Mouse (Mus musculus) heart, embryonic 10.5 days (tissue): ENCODE measurements around the gene Hecw2. TPM values are rescaled to one million over a fixed set of nuclear protein-coding genes. Genes with fewer than 3 reads are reported as not detected.

ENCODE experiments used
- DNase-seq: peaks from one replicate; pipeline ENCODE4 v3.0.0-alpha.2; 2017; ENCODE audit warnings: low spot score
- H3K27ac ChIP-seq: fragments of 300-500 bp; sonication (generic); 2 replicates; pipeline ENCODE4 v1.5.1; 2016; ENCODE audit warnings: mild to moderate bottlenecking
- H3K27me3 ChIP-seq: fragments of 300-500 bp; sonication (generic); 2 replicates; pipeline ENCODE4 v1.6.1; 2016; ENCODE audit warnings: mild to moderate bottlenecking; ENCODE audit not compliant: poor library complexity, insufficient read depth, severe bottlenecking
- H3K36me3 ChIP-seq: fragments of 300-500 bp; sonication (generic); 2 replicates; pipeline ENCODE4 v1.6.1; 2016; ENCODE audit warnings: mild to moderate bottlenecking, moderate library complexity
- H3K4me1 ChIP-seq: fragments of 300-500 bp; sonication (generic); 2 replicates; pipeline ENCODE4 v1.6.1; 2016; ENCODE audit warnings: mild to moderate bottlenecking
- H3K4me3 ChIP-seq: fragments of 300-500 bp; sonication (generic); 2 replicates; pipeline ENCODE4 v1.5.1; 2016; ENCODE audit warnings: mild to moderate bottlenecking, moderate library complexity
- H3K9me3 ChIP-seq: fragments of 300-500 bp; sonication (generic); 2 replicates; pipeline ENCODE4 v1.6.1; 2016; ENCODE audit warnings: mild to moderate bottlenecking, moderate library complexity
- WGBS: fragments of 180-500 bp; shearing (Covaris S2); methylation state at CpG from one replicate; pipeline ENCODE4 v1.1.7; 2016; 5-methylcytosine and 5-hydroxymethylcytosine counted together
- microRNA-seq: library from miRNA; unstranded; fragments of <30 nt; microRNA quantifications from one replicate; pipeline ENCODE4, GENCODE M21; 2017
- polyA plus RNA-seq: library from polyadenylated mRNA; unstranded; fragments of >200 nt; fragmentation: Nextera tagmentation; extraction: Ambion mirVana; gene quantifications from 2 replicates; pipeline ENCODE4 v1.2.1, GENCODE M21; 2016

Gene Hecw2
- polyA plus RNA-seq, 1 experiment from 2014 or later: 5.2 TPM

DNA sequence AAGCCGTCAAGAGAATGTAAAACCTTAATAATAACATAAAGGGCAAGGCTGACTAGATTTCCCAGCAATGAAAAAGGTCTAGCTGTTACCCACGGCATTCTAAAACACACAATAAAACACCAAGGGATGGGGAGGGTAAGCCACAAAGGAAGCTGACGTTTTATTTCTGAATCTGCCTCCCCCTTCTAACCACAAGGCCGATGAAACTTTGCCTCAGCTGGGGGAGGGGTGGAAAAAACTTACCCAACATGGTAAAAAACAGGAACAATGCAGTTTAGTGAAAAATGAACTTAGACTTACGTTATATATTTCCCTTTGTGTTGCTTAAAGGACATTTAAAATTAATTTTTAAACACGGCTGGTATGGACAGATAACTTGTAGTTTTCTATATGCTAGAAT, 421.0 kb downstream of the Hecw2 start:
- WGBS: 73% methylated on average over 6 of the region's 6 CpGs
- H3K27me3 ChIP-seq: no peaks in the 10 kb centered on the region
- H3K36me3 ChIP-seq: no peaks in the 10 kb centered on the region
- H3K27ac ChIP-seq: no peak overlapping the region
- no peak overlapping the region for H3K4me3 ChIP-seq
- DNase-seq: no peak
- H3K9me3 ChIP-seq: no peaks in the 10 kb centered on the region
- H3K4me1 ChIP-seq: no peaks in the 10 kb centered on the region

DNA sequence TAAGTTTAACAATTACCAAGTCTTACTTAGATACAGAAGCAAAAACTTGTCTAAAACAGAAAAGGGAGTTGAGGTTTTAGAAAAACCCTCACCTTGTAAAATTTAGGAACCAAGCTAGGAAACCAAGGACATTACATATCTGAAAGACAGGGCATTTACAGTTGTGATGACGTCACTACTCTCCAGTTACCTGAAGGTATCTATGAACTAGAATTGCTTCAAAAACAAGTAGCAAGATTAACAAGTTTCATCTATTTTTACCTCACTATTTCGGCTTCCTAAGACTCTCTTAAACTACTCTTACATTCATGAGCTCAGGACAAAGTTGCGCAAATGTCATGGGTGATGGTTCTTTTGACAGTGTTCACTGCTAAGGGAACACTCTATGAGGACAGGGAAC, 422.0 kb downstream of the Hecw2 start:
- WGBS: 84% methylated on average over 3 of the region's 3 CpGs
- Histone ChIP-seq H3K4me3 (no peak overlapping the region), H3K4me1 (no peaks in the 10 kb centered on the region), H3K27ac (no peak overlapping the region), H3K36me3 (no peaks in the 10 kb centered on the region), H3K9me3 (no peaks in the 10 kb centered on the region), H3K27me3 (no peaks in the 10 kb centered on the region)
- no peak for DNase-seq

DNA sequence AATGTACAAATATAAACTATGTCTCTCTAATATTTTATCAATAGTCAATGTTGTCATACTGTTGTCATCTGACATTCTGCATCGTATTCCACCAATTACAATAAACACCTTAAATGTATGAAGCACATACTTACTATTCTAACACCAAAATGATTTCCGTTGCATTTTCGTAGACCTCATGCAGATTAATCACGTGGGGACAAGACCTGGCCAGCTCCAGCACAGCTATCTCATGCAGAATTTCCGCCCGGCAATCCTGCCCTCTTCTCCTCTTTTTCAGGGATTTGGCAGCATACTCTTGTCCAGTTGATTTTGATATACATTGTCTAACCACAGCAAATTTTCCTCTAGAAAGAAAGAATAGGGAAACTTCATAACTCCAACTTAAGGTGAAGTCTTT, 423.5 kb downstream of the Hecw2 start:
- WGBS: 89% methylated on average over 6 of the region's 6 CpGs
- no peak for DNase-seq
- no peak overlapping the region for H3K27ac ChIP-seq

DNA sequence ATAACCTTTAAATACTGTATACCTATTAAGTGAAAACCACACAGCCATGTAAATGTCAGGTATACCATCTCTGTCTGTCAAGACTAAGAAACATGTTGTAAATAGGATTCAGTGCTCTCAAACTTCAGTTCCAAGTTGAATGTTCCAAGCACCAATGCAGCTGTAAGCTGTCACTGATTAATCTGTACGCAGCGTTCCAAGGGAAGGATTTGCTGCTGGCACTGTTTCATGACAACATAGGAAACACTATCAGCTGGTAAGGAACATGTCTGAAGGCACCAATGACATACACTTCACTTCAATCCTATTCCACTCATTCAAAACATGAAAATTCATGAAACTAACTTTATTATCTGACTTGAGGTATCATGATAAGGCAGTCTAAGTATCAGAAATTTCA, 428.9 kb downstream of the Hecw2 start:
- Histone ChIP-seq H3K4me1 (no peaks in the 10 kb centered on the region), H3K36me3 (peaks cover 24% of the 10 kb centered on the region; the same call in 1 of the 2 replicates), H3K4me3 (no peak overlapping the region), H3K27me3 (no peaks in the 10 kb centered on the region), H3K27ac (no peak overlapping the region), H3K9me3 (no peaks in the 10 kb centered on the region)
- DNase-seq: no peak
- 80% methylated on average over 2 of the region's 2 CpGs for WGBS

More for the DNA sequence above, 423.5 kb downstream of the Hecw2 start:
- Histone ChIP-seq H3K4me1 (no peaks in the 10 kb centered on the region), H3K4me3 (no peak overlapping the region), H3K27me3 (no peaks in the 10 kb centered on the region), H3K36me3 (no peaks in the 10 kb centered on the region), H3K9me3 (no peaks in the 10 kb centered on the region)

DNA sequence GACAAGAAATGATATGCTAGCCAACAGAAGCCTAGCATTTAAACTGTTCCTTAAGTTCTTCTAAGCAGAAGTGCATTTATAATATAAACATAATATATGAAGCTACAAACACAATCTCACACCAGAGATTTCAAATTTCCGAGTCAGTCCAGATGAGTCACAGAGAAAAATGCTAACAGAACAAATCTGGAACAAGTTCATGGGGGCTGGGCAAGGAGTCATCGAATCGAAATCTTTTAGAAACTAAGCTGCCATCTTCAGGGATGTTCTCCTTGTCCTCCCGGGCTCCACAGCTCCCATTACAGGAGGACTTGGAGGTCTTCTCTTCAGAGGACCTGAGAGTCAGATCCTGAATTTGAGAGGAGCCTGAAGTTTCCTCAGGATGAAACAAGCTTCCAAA, 437.7 kb downstream of the Hecw2 start:
- Histone ChIP-seq H3K4me3 (no peak overlapping the region), H3K27me3 (no peaks in the 10 kb centered on the region), H3K27ac (no peak overlapping the region), H3K9me3 (no peaks in the 10 kb centered on the region), H3K4me1 (no peaks in the 10 kb centered on the region), H3K36me3 (peaks cover 16% of the 10 kb centered on the region; the same call in 1 of the 2 replicates)
- no peak for DNase-seq
- WGBS: 89% methylated on average over 4 of the region's 4 CpGs

Small RNAs within 50 kb of the gene (microRNA-seq; reads per million reads assigned to microRNA genes)
- gene Mir7681: not detected

Other genes with a start within 250 kb of the Hecw2 start
- gene Ccdc150, start 55.5 kb upstream of the Hecw2 start, polyA plus RNA-seq: 0.65 and 0.67 TPM in 2 replicates
- gene Gtf3c3, start 243.8 kb upstream of the Hecw2 start, polyA plus RNA-seq: 20.5 and 23.5 TPM in 2 replicates